Mouse (Mus musculus) ES-E14 (cell line): ENCODE results near the gene Egr2. TPM values are rescaled to one million over a fixed set of nuclear protein-coding genes. Genes with fewer than 3 reads are reported as not detected.

Source experiments
- DNase-seq: peaks from one replicate; pipeline ENCODE4 v3.0.0-alpha.2; 2013; ENCODE audit warnings: low read depth, low spot score
- H3K27ac ChIP-seq: 2 replicates; pipeline ENCODE4 v1.5.1; 2012; ENCODE audit warnings: low read depth, mild to moderate bottlenecking, low read length, moderate library complexity, mixed read lengths; ENCODE audit not compliant: poor library complexity, insufficient read depth, severe bottlenecking
- H3K36me3 ChIP-seq: 2 replicates; pipeline ENCODE4 v1.6.1; 2012; ENCODE audit warnings: mild to moderate bottlenecking, low read length, moderate library complexity, mixed read lengths; ENCODE audit not compliant: control insufficient read depth, poor library complexity, insufficient read depth, severe bottlenecking
- H3K4me1 ChIP-seq, 2 experiments: fragments of 150-350 bp in 1 of 2; sonication (generic) in 1 of 2; 2 replicates each; pipeline ENCODE4 v1.6.1; 2012; ENCODE audit warnings: low read length in 2 of 2, mild to moderate bottlenecking in 1 of 2, mixed read lengths in 1 of 2; ENCODE audit not compliant: control insufficient read depth in 2 of 2, insufficient read depth in 2 of 2, poor library complexity in 1 of 2
- H3K4me3 ChIP-seq, 2 experiments: fragments of 150-350 bp in 1 of 2; sonication (generic) in 1 of 2; 2 replicates each; pipeline ENCODE4 v1.5.1; 2012; ENCODE audit warnings: low read length in 2 of 2, low read depth in 1 of 2, mild to moderate bottlenecking in 1 of 2, mixed read lengths in 1 of 2; ENCODE audit not compliant: insufficient read depth in 1 of 2, poor library complexity in 1 of 2, severe bottlenecking in 1 of 2
- H3K9ac ChIP-seq: 2 replicates; pipeline ENCODE4 v1.6.1; 2012; ENCODE audit warnings: low read depth, mild to moderate bottlenecking, low read length, mixed read lengths; ENCODE audit not compliant: poor library complexity, insufficient read depth, severe bottlenecking
- H3K9me3 ChIP-seq: fragments of 150-350 bp; sonication (generic); 2 replicates; pipeline ENCODE4 v1.6.1; 2012; ENCODE audit warnings: low read depth, mild to moderate bottlenecking, low read length; ENCODE audit not compliant: control insufficient read depth, insufficient read depth
- CHD2 ChIP-seq: IDR thresholded peaks from 2 replicates; pipeline ENCODE4 v1.6.1; 2014; ENCODE audit warnings: mild to moderate bottlenecking, low read depth, low read length, inconsistent platforms
- HCFC1 ChIP-seq: IDR thresholded peaks from 2 replicates; pipeline ENCODE4 v1.6.1; 2012; ENCODE audit warnings: low read length, inconsistent platforms, borderline replicate concordance; ENCODE audit not compliant: insufficient read depth
- MAFK ChIP-seq: IDR thresholded peaks from 2 replicates; pipeline ENCODE4 v1.6.1; 2014; ENCODE audit warnings: mild to moderate bottlenecking, low read depth, low read length, inconsistent platforms; ENCODE audit not compliant: insufficient read depth
- ZC3H11A ChIP-seq: IDR thresholded peaks from 2 replicates; pipeline ENCODE4 v1.6.1; 2012; ENCODE audit warnings: low read depth, mild to moderate bottlenecking, inconsistent platforms, low read length, borderline replicate concordance
- ZNF384 ChIP-seq: IDR thresholded peaks from 2 replicates; pipeline ENCODE4 v1.6.1; 2012; ENCODE audit warnings: low read depth, low read length, inconsistent platforms
- in situ Hi-C, 2 experiments: fragments of 600-800 bp; cut with MboI; formaldehyde crosslinking; loops; one replicate each; pipeline ENCODE4 v1.15.1; 2025; ENCODE audit warnings: low sequenced_read_pairs in 2 of 2, inconsistent platforms in 1 of 2; ENCODE audit not compliant: unreplicated experiment in 2 of 2
- total RNA-seq: library from RNA; depleted of rRNA; stranded (reverse); fragments of 300-350 nt; gene quantifications from 2 replicates; pipeline ENCODE4 v1.2.3, GENCODE M21; 2012; rRNA removed

The Egr2 gene
- 0.18 and 0.26 TPM in 2 replicates for total RNA-seq

- Histone ChIP-seq H3K9me3 (no peaks in the 10 kb centered on the region), H3K27ac (no peak within 1 kb of the TSS), H3K36me3 (no peaks in the 10 kb centered on the region), H3K4me1 (peaks cover 0 to 7% of the 10 kb centered on the region in 2 experiments; a peak in 1 of 4 replicates), H3K4me3 (peak within 1 kb of the TSS; percentile 73 to 81), H3K9ac (no peak within 1 kb of the TSS; the same call in 1 of the 2 replicates)
- no peak for DNase-seq
- in situ Hi-C loops, result loop anchor here in 1 of 2 experiments (10.0 kb wide), 2 partner anchors 190 to 220 kb away; no protein-coding TSS in a partner anchor
- no peak for TF ChIP-seq CHD2
- TF ChIP-seq HCFC1, result no peak
- TF ChIP-seq ZNF384, result no peak
- TF ChIP-seq ZC3H11A, result no peak
- TF ChIP-seq MAFK, result no peak
Measured at GRCm38 (mm10) chr10:67535256-67535655, at the start of gene Egr2. TSS of gene Egr2 (plus strand) at chr10:67535475.

GRCm38 (mm10) chr10:67487496-67487895 is 47.8 kb upstream of the Egr2 start:
- H3K4me1 ChIP-seq, result peaks cover 0 to 5% of the 10 kb centered on the region in 2 experiments; a peak in 1 of 4 replicates

GRCm38 (mm10) chr10:67489836-67490235 is 45.4 kb upstream of the Egr2 start:
- Histone ChIP-seq H3K4me1 (no peaks in the 10 kb centered on the region), H3K9ac (no peak overlapping the region), H3K27ac (no peak overlapping the region), H3K9me3 (no peaks in the 10 kb centered on the region), H3K4me3 (no peak overlapping the region), H3K36me3 (no peaks in the 10 kb centered on the region)
- TF ChIP-seq MAFK (no peak), ZC3H11A (no peak), CHD2 (no peak), ZNF384 (no peak), HCFC1 (no peak)
- DNase-seq, result no peak
- in situ Hi-C loops, result no loop called here

More at GRCm38 (mm10) chr10:67487496-67487895, 47.8 kb upstream of the Egr2 start:
- TF ChIP-seq ZNF384, result no peak
- TF ChIP-seq CHD2, result no peak
- TF ChIP-seq MAFK, result no peak
- TF ChIP-seq HCFC1, result no peak
- Histone ChIP-seq H3K9ac (no peak overlapping the region), H3K27ac (no peak overlapping the region), H3K9me3 (no peaks in the 10 kb centered on the region), H3K4me3 (no peak overlapping the region), H3K36me3 (no peaks in the 10 kb centered on the region)
- in situ Hi-C loops, result no loop called here
- DNase-seq, result no peak

- Histone ChIP-seq H3K27ac (no peak overlapping the region), H3K9me3 (no peaks in the 10 kb centered on the region), H3K36me3 (no peaks in the 10 kb centered on the region), H3K4me1 (no peaks in the 10 kb centered on the region), H3K4me3 (no peak overlapping the region), H3K9ac (no peak overlapping the region)
- TF ChIP-seq ZC3H11A (no peak), CHD2 (no peak), HCFC1 (no peak), MAFK (no peak), ZNF384 (no peak)
- in situ Hi-C loops, result no loop called here
- no peak for DNase-seq
Measured at GRCm38 (mm10) chr10:67490632-67491031, 44.6 kb upstream of the Egr2 start.

GRCm38 (mm10) chr10:67492161-67492571 is 43.1 kb upstream of the Egr2 start:
- H3K27ac ChIP-seq, result no peak overlapping the region
- H3K4me3 ChIP-seq, result no peak overlapping the region
- no peak overlapping the region for H3K9ac ChIP-seq
- no peaks in the 10 kb centered on the region for H3K36me3 ChIP-seq
- no peak for DNase-seq
- no peak for TF ChIP-seq ZNF384
- no peak for TF ChIP-seq CHD2
- no peak for TF ChIP-seq HCFC1
- TF ChIP-seq ZC3H11A, result no peak
- TF ChIP-seq MAFK, result no peak
- no peaks in the 10 kb centered on the region for H3K4me1 ChIP-seq
- no peaks in the 10 kb centered on the region for H3K9me3 ChIP-seq
- in situ Hi-C loops, result no loop called here
